Mouse (Mus musculus): ENCODE results near the gene Pappa.

Pappa gene

DNA sequence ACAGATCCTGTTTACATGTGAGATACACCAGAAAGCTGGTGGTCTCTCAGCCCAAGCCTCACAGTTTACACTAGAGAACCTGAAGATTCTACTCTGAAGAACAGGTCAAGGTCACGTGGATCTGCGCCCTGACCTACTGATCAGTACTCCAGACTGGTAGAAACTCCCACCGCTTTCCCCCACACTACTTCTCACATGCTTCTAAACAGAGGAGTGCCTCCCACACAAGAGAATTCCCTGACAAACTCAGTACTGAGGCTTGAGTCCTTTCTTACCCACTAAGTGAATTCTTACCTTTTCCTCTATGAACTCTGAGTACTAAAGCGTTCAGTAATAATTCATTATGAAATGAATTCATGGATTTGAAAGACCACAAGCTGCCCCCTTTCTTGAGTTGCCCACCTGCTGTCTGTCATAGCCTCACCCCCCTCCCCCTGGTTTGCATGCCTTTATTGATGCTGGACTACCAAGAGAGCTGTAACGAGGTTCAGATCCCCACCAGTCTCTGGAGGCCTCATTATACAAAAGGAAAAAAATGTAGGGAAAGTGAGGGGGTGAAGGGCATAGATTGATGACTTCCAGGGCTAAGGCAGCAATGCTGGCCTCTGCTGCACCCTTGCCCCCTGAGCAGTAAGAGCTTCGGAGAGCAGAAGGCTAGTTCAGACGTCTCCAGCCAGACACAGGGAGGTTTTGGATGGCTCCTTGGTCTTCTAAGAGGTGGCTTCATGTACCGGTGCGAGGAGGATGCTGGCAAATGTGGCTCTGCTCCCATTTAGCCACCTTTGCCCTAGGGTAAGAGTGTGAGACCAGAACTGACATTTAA, 204.7 kb downstream of the Pappa start:
- 71% methylated on average over 9 of the region's 9 CpGs for WGBS

DNA sequence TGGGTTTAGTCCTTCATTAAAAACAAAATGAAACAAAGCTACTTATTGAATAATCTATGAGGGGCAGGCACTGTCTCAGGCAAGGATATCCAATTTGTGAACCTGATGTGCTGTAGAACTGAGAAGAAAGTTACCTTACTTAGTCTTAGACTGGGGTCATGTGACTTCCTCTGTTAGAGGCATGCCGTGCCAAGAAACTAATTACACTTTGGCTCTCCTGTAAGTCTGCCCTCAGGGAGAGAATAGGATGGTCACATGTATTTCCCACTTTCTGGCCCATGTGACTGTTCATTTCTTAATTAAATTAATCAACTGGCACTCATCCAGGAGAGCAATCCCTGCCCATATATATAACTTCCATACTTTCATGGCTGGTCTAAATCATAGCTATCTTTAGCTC, 209.7 kb downstream of the Pappa start:
- WGBS: 32% methylated on average over 1 of the region's 1 CpGs

DNA sequence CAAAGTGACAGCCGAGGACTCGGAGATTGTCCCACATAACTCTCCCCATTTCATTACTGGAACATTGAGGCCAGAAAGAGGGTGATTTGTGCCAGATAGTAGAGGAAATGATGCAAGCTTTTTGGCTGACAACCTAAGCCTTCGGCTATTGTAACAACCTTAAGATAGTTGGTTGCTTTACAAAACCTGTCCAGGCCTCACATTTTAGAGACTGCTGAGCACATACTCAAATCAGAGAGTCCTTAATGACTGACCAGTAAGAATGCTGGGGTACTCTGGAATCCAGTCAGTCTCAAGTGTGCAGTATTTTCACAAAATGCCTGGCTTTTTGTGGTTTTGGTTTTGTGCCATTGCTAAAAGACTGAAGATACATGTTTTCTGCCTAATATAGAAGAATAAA, 217.8 kb downstream of the Pappa start:
- WGBS: 74% methylated on average over 3 of the region's 3 CpGs

- WGBS: 90% methylated on average over 7 of the region's 7 CpGs
Measured at GRCm38 (mm10) chr4:65350521-65350920, 226.5 kb downstream of the Pappa start.

GRCm38 (mm10) chr4:65354580-65354979, 230.6 kb downstream of the Pappa start:
- 51% methylated on average over 4 of the region's 4 CpGs for WGBS

DNA sequence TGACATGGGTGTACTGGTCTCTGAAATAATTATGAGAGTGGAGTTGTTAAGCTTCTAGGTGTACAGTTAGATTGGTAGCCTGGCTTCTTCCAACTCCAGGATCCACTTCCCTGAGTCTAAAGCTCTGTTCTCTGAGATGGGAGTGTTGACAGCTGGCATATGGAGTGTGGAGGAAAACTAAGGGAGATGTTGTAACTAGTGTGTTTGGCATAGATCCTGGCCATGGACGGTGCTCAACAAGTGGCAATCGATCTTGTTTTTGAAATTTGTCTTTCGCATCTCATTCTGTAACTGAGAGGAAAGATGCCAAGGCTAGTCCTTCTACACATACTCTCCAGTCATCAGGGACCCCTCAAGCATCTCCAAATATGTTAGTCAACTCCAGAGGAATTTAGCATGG, 248.8 kb downstream of the Pappa start:
- 64% methylated on average over 3 of the region's 3 CpGs for WGBS

GRCm38 (mm10) chr4:65373841-65374240, 249.9 kb downstream of the Pappa start:
- WGBS: 90% methylated on average over 1 of the region's 1 CpGs

DNA sequence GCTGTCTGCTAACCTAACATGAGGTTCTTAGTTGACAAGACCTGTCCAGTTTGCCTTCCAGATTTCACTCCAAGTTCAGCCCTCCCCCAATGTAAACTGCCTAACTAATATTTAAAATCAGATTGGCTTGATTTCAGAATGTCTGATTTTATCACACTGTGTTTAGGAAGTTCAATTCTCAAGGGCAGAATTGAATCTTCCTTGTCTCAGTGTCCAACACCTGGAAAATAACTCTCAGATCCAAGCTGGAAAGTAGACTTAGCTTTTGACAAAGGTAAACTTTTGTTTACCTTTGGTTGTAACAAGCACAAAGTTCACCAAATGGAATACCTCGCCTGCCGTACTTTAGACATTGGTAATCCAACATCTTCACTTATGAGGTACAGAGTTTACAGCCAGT, 252.6 kb downstream of the Pappa start:
- WGBS: 97% methylated on average over 2 of the region's 2 CpGs

- 90% methylated on average over 4 of the region's 4 CpGs for WGBS
Measured at GRCm38 (mm10) chr4:65379461-65379860, 255.5 kb downstream of the Pappa start.

DNA sequence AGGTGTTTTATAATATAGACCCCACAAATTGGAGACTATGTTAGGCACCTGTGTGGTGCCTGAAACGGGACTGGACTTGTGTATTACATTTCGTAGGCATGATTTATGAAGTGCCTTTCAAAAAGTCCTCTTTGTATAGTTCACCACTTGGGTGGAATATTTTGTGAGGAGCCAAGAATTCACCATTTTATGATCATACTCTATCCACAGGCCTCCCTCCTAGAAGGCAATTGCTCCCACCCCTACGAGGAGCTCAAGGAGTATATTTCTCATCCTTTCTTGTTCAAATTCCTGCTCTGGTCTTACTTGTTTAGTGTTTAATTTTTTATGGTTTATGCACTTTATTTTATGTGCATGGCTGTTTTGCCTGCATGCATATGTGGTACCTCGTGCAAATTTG, 259.1 kb downstream of the Pappa start:
- 94% methylated on average over 4 of the region's 4 CpGs for WGBS

GRCm38 (mm10) chr4:65391001-65391400, 267.0 kb downstream of the Pappa start:
- WGBS: 83% methylated on average over 4 of the region's 4 CpGs

GRCm38 (mm10) chr4:65396806-65397205, 272.8 kb downstream of the Pappa start:
- 61% methylated on average over 3 of the region's 3 CpGs for WGBS

GRCm38 (mm10) chr4:65399457-65399856, 275.5 kb downstream of the Pappa start:
- WGBS: 96% methylated on average over 4 of the region's 4 CpGs

GRCm38 (mm10) chr4:65402286-65402685, 278.3 kb downstream of the Pappa start:
- WGBS: 83% methylated on average over 5 of the region's 5 CpGs

GRCm38 (mm10) chr4:65402836-65403634, 279.1 kb downstream of the Pappa start:
- 85% methylated on average over 6 of the region's 6 CpGs for WGBS

Measured in cerebral cortex, adult 2 months (tissue).